Mouse (Mus musculus): ENCODE results near the gene Als2cr12. TPM values are rescaled to one million over a fixed set of nuclear protein-coding genes. Genes with fewer than 3 reads are reported as not detected.

Gene Als2cr12
- polyA plus RNA-seq (2014; fragmentation: Illumina TruSeq; extraction: RNeasy Lipid Tissue Mini Kit (QIAGEN cat#74804); ENCODE audit: low replicate concordance): 39.4 TPM

DNA sequence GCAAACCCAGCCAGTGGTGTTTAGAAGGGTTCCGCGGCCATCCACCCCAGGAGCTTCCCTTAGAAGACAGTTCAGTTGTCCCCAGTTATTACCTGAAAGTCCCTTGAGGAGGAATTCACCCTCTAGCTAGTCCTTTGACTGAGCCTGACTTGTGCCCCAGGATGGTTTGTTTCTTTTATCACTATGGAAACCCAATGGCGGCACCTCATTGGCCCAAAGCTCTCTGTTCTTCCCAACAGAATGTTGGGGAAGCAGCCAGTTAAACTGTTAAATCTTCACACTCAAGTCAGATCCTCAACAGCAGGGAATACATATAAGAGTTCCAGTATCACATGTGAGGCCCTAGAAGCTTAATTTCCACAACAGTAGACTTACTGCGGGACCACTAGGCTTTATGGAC lies at the start of gene Als2cr12:
Gene Als2cr12, minus strand, starts transcription at position 180 of the 400 bp plus-strand sequence.

DNA sequence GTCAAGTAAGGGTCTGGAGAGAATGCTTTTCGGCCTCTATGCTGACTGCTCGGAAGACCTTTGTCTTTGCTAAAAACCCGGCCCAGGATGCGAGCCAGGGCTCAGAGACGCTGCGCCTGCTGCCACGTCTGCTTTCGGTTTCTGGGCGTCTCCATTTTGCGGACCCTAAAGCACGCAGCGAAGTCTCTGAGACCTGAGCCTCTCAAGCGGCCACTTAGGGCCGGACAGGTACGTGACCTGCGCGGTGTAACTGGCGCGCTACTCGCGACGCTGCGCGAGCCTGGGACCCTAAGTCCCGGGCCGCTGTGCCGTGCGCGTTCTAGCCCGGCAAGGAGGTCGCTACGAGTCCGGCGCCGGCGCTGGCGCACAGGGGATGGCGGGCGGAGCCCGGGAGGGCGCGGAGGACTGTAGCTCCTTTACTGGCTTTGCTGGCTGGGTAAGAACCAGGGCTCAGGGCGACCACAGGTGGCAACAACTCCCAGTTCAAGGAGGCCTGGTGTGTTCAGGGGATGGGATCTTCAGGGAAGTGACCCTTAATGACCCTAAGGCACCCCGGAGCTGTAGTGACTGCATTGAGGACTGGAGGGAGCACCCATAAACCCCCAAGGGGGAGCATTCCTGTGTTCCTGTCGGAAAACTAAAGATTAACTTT lies 15.7 kb upstream of the Als2cr12 start, which contains the start of gene Cflar:
Gene Cflar, plus strand, starts transcription at position 144 of the 652 bp plus-strand sequence.

Other genes starting within 250 kb of the Als2cr12 start
- 33.7 TPM for gene Orc2, start 190.9 kb downstream of the Als2cr12 start, polyA plus RNA-seq (2014; fragmentation: Illumina TruSeq; extraction: RNeasy Lipid Tissue Mini Kit (QIAGEN cat#74804); ENCODE audit: low replicate concordance)
- gene Fam126b, start 109.7 kb downstream of the Als2cr12 start, polyA plus RNA-seq (2014; fragmentation: Illumina TruSeq; extraction: RNeasy Lipid Tissue Mini Kit (QIAGEN cat#74804); ENCODE audit: low replicate concordance): 52.1 TPM
- gene Ndufb3, start 109.6 kb downstream of the Als2cr12 start, polyA plus RNA-seq (2014; fragmentation: Illumina TruSeq; extraction: RNeasy Lipid Tissue Mini Kit (QIAGEN cat#74804); ENCODE audit: low replicate concordance): 79.7 TPM
- 112 TPM for gene Cflar, start 15.5 kb upstream of the Als2cr12 start, polyA plus RNA-seq (2014; fragmentation: Illumina TruSeq; extraction: RNeasy Lipid Tissue Mini Kit (QIAGEN cat#74804); ENCODE audit: low replicate concordance)
- gene Casp8, start 99.4 kb upstream of the Als2cr12 start, polyA plus RNA-seq (2014; fragmentation: Illumina TruSeq; extraction: RNeasy Lipid Tissue Mini Kit (QIAGEN cat#74804); ENCODE audit: low replicate concordance): 126 TPM

Measured in small intestine, adult 10 weeks (tissue).